Mouse (Mus musculus): ENCODE data around the gene Zfp692. TPM values are rescaled to one million over a fixed set of nuclear protein-coding genes. Genes with fewer than 3 reads are reported as not detected.

The Zfp692 gene
- polyA plus RNA-seq, 1 experiment from 2014 or later, result 27.1 TPM

DNA sequence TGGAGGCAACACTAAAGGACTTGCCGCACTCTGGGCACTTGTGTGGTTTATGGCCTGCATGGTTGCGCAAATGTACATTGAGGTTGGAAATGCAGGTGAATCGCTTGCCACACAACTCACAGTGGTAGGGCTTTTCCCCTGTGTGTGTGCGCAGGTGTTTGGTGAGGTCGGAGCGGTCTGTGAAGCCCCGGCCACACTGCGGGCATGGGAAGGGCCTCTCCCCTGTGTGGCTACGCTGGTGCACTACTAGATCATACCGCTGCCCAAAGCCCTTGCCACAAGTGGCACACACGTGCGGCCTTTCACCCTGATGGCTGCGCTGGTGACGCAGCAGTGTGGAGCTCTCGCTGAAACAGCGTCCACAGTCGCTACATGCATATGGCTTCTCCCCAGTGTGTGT lies 9.5 kb downstream of the Zfp692 start:
- DNase-seq (ENCODE audit: extremely low spot score, low spot score), result no peak
- Histone ChIP-seq H3K27me3 (ENCODE audit: poor library complexity, severe bottlenecking) (no peaks in the 10 kb centered on the region), H3K36me3 (replicated peaks) (peaks cover 76% of the 10 kb centered on the region), H3K27ac (no peak overlapping the region), H3K4me1 (no peaks in the 10 kb centered on the region), H3K9me3 (no peaks in the 10 kb centered on the region), H3K4me3 (no peak overlapping the region)
- WGBS, result 84% methylated on average over 17 of the region's 17 CpGs

DNA sequence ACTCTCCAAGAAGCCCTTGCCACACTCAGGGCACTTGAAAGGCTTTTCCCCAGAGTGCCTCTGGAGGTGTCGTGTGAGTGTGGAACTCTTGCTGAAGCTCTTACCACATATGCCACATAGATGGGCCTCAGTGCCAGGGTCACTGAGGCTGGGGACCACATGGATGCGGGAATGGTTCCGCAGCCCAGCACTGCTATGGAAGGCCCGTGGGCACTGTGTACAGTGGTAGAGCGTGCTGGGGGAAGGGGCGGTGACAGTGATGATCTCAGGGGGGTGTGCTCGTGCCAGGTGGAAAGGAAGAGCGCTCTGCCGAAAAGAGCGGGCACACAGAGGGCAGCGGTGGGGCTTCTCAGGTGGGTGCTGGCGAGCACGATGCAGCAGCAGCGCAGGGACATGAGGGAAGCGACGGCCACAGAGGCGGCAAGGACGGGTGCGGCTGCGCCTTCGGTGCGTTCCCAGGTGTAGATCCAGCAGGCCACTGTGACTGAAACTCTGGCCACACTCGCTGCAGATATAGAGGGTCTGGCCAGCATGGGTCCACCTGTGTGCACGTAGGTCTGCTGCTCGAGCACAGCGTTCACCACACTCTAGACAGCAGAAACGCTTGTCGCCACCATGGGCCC lies 10.0 kb downstream of the Zfp692 start:
- 71% methylated on average over 28 of the region's 28 CpGs for WGBS
- Histone ChIP-seq H3K4me1 (peaks cover 3% of the 10 kb centered on the region), H3K27me3 (ENCODE audit: poor library complexity, severe bottlenecking) (no peaks in the 10 kb centered on the region), H3K9me3 (no peaks in the 10 kb centered on the region), H3K4me3 (no peak overlapping the region), H3K36me3 (replicated peaks) (peaks cover 70% of the 10 kb centered on the region), H3K27ac (no peak overlapping the region)
- no peak for DNase-seq (ENCODE audit: extremely low spot score, low spot score)

GRCm38 (mm10) chr11:58322824-58323569 lies 16.1 kb downstream of the Zfp692 start:
- Histone ChIP-seq H3K36me3 (replicated peaks) (peaks cover 30% of the 10 kb centered on the region), H3K4me3 (peak overlapping the region; percentile 75), H3K27me3 (ENCODE audit: poor library complexity, severe bottlenecking) (no peaks in the 10 kb centered on the region), H3K4me1 (peaks cover 23% of the 10 kb centered on the region), H3K9me3 (no peaks in the 10 kb centered on the region; the same call in 1 of the 2 replicates), H3K27ac (peak overlapping the region; percentile 90)
- peak; percentile 96 for DNase-seq (ENCODE audit: extremely low spot score, low spot score)
- under 1% methylated on average over 63 of the region's 63 CpGs for WGBS

DNA sequence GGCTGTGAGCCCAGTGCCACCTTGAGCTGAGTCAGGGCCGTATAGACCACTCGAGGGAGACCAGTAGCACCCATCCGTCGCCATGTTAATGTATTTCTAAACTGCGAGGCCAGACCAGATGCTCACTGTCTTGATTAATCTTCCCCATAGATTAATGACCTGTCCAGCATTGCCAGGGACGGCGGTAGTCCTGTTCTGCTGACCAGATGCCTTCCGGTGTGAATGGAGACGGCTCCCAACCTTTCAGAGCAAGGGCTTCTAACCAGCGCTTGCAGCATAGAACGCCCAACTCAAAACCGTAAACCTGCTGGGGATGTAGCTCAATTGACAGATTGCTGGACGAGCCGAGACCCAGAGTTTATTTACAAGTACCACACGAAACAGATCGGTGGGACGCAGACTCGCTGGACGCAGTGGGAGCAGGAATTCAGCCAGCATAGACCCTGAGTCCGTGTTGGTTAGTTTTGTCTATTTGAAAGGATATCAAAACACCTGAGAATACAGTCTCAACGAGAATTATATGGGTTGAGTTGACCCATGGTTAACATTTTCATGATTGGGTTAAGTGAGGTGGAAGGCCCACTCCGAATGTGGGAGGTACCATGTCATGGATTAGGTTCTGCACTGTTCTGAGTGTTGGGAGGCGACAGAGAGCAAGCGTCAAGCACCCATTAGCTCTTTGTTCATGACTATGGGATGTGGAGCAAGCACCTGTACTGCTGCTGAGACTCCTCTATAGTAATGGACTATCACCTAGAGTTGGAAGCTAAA lies 16.9 kb downstream of the Zfp692 start:
- H3K27ac ChIP-seq, result peak overlapping the region; percentile 90
- 16% methylated on average over 24 of the region's 24 CpGs for WGBS
- no peak for DNase-seq (ENCODE audit: extremely low spot score, low spot score)
- no peaks in the 10 kb centered on the region for H3K27me3 ChIP-seq (ENCODE audit: poor library complexity, severe bottlenecking)
- H3K4me1 ChIP-seq, result peaks cover 26% of the 10 kb centered on the region
- peaks cover 29% of the 10 kb centered on the region for H3K36me3 ChIP-seq (replicated peaks)
- peak overlapping the region; percentile 75 for H3K4me3 ChIP-seq
- H3K9me3 ChIP-seq, result no peaks in the 10 kb centered on the region; the same call in 1 of the 2 replicates

GRCm38 (mm10) chr11:58324614-58325229 lies 17.9 kb downstream of the Zfp692 start:
- Histone ChIP-seq H3K27ac (no peak overlapping the region), H3K27me3 (ENCODE audit: poor library complexity, severe bottlenecking) (no peaks in the 10 kb centered on the region), H3K36me3 (replicated peaks) (peaks cover 23% of the 10 kb centered on the region), H3K4me3 (no peak overlapping the region), H3K4me1 (peaks cover 34% of the 10 kb centered on the region), H3K9me3 (no peaks in the 10 kb centered on the region; the same call in 1 of the 2 replicates)
- DNase-seq (ENCODE audit: extremely low spot score, low spot score), result no peak
- WGBS, result 86% methylated on average over 3 of the region's 3 CpGs

DNA sequence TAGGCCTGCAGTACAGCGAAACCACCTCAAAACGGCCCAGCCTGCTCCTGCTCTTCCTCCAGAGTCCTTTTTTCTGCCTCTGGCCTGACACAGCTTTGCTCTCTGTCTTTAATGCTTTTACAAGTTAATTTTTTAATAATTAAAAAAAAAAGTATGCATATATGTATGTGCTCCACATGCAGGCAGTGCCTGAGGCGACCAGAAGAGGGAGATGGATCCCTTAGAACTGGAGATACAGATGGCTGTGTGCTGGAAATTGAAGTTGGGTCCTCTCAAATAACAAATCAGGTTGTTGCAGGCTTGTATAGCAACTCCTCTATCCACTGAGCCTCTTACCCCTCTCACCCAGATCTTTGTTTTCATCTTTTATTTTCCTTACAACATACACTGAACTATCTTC lies 19.9 kb downstream of the Zfp692 start:
- no peak for DNase-seq (ENCODE audit: extremely low spot score, low spot score)
- WGBS, result 98% methylated on average over 3 of the region's 3 CpGs
- Histone ChIP-seq H3K4me3 (no peak overlapping the region), H3K27ac (no peak overlapping the region), H3K4me1 (peaks cover 40% of the 10 kb centered on the region), H3K9me3 (no peaks in the 10 kb centered on the region; the same call in 1 of the 2 replicates), H3K36me3 (replicated peaks) (peaks cover 23% of the 10 kb centered on the region), H3K27me3 (ENCODE audit: poor library complexity, severe bottlenecking) (no peaks in the 10 kb centered on the region)

DNA sequence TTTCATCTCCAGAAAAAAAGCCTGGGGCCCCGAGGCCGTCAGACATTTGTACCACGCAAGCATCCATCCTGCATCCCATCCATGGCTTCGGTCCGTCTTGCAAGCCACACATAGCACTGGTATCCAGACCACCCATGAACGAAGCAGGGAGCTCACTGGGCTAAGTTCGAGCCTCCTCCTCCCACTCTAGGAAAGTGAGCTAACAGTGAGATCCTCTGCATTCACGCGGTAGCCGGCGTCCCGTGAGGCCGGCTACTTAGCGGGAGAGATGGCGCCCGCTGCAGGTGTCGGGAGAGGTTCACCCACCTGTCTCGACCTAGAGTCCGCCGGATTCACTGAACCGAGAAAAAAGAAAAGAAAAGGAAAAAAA lies 23.0 kb downstream of the Zfp692 start:
- H3K9me3 ChIP-seq, result no peaks in the 10 kb centered on the region; the same call in 1 of the 2 replicates
- H3K4me3 ChIP-seq, result peak overlapping the region; percentile 85
- peak overlapping the region; percentile 93 for H3K27ac ChIP-seq
- under 1% methylated on average over 21 of the region's 21 CpGs for WGBS
- DNase-seq (ENCODE audit: extremely low spot score, low spot score), result no peak
- peaks cover 50% of the 10 kb centered on the region for H3K36me3 ChIP-seq (replicated peaks)
- H3K4me1 ChIP-seq, result peaks cover 30% of the 10 kb centered on the region
- no peaks in the 10 kb centered on the region for H3K27me3 ChIP-seq (ENCODE audit: poor library complexity, severe bottlenecking)

DNA sequence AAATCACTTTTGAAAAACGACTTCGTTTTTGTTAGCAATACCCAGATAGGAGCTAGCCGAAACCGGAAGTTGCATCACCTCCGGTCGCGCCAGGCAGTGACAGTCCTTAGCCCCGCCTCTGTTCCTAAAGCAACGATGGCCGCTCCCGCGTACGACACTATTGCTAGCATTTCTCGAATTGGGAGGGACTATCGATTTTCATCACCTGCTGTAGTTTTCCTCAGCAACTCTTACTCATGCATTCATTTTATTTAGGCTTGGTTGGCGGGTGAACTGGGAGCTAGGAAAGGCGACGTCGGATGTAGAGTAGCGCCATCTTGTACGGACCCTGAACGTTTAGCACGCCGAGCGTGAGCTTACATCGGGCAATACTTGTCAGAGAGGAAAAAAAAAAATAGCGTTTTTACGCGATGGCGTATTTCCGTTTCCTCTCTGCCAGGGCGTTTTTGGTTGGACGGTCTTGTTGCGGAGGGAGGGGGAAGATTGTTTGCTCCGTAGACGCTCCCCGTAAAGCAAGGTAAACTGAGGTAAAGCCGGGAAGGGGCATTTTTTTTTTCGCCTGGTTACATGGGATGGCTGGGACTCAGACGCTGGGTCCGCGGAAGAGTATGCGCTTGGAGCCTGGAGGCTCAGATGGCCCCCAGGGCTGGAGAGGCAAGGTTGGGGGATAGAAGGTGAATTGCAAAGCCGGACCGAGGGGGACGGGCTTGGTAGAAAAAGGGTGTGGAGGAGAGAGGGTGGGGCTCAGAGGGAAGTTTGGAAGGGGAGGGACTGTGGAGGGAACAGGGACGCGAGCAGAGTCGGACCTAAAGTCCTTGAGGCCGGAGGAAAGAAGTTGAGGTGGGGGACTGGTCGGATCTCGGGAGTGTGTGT lies 23.6 kb downstream of the Zfp692 start, which contains the start of the genes Zfp672 and Sh3bp5l:
TSS of gene Zfp672 (minus strand) at position 64 of the 873 bp plus-strand sequence.
TSS of gene Sh3bp5l (plus strand) at position 449 of the 873 bp plus-strand sequence.
- H3K36me3 ChIP-seq (replicated peaks), result peaks cover 53% of the 10 kb centered on the region
- under 1% methylated on average over 52 of the region's 52 CpGs for whole genome bisulfite sequencing

DNA sequence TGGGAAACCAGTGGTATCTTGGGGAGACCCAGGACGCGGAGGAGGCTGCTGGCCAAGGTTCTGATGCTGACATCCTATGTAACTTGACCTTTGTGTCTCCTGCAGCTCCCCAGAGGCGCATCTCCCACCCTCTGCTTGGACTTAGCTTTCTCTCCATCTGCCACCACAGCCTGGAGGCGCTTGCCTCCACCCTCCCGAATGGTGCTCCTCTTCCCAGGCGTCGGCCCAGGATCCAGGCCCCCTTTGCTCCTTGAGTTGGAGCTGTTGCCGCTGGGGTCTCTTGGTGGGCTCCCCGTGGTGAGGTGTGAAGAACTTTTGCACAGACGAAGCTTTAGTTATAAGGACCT lies 24.3 kb downstream of the Zfp692 start:
- Histone ChIP-seq H3K4me3 (peak overlapping the region; percentile 85), H3K27me3 (ENCODE audit: poor library complexity, severe bottlenecking) (no peaks in the 10 kb centered on the region), H3K4me1 (peaks cover 30% of the 10 kb centered on the region), H3K9me3 (no peaks in the 10 kb centered on the region; the same call in 1 of the 2 replicates), H3K36me3 (replicated peaks) (peaks cover 58% of the 10 kb centered on the region), H3K27ac (peak overlapping the region; percentile 93)
- WGBS, result 21% methylated on average over 10 of the region's 10 CpGs
- no peak for DNase-seq (ENCODE audit: extremely low spot score, low spot score)

More for the DNA sequence above, 23.6 kb downstream of the Zfp692 start, which contains the start of the genes Zfp672 and Sh3bp5l:
- peak; percentile 91 for DNase-seq (ENCODE audit: extremely low spot score, low spot score)
- Histone ChIP-seq H3K4me3 (peak within 1 kb of the TSS; percentile 85), H3K4me1 (peaks cover 30% of the 10 kb centered on the region), H3K9me3 (no peaks in the 10 kb centered on the region; the same call in 1 of the 2 replicates), H3K27me3 (ENCODE audit: poor library complexity, severe bottlenecking) (no peaks in the 10 kb centered on the region), H3K27ac (peak within 1 kb of the TSS; percentile 93)

DNA sequence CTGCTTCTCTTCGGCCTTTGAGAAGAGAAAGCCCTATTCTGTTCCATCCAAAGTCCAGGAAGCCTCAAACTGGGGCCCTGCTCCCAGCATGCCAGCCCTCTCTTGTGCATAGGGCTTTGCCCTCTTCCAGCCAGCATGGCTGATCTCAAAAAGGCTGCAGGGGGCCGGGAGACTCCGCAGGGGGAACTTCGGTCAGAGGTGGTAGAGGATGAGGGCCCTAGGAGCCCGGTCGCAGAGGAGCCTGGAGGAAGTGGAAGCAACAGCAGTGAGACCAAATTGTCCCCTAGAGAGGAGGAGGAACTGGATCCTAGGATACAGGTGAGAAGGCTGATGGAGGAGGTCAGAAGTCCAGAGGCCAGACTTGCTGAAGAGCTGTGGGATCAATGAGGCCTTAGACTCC lies 24.7 kb downstream of the Zfp692 start:
- Histone ChIP-seq H3K27me3 (ENCODE audit: poor library complexity, severe bottlenecking) (no peaks in the 10 kb centered on the region), H3K27ac (peak overlapping the region; percentile 93; the same call in 1 of the 2 replicates), H3K9me3 (no peaks in the 10 kb centered on the region; the same call in 1 of the 2 replicates), H3K36me3 (replicated peaks) (peaks cover 58% of the 10 kb centered on the region), H3K4me1 (peaks cover 30% of the 10 kb centered on the region), H3K4me3 (peak overlapping the region; percentile 85)
- WGBS, result 91% methylated on average over 6 of the region's 6 CpGs
- DNase-seq (ENCODE audit: extremely low spot score, low spot score), result no peak

GRCm38 (mm10) chr11:58334746-58335145 lies 27.9 kb downstream of the Zfp692 start:
- Histone ChIP-seq H3K9me3 (no peaks in the 10 kb centered on the region), H3K4me1 (peaks cover 19% of the 10 kb centered on the region), H3K4me3 (no peak overlapping the region), H3K27me3 (ENCODE audit: poor library complexity, severe bottlenecking) (no peaks in the 10 kb centered on the region), H3K36me3 (replicated peaks) (peaks cover 67% of the 10 kb centered on the region), H3K27ac (no peak overlapping the region)
- WGBS, result 92% methylated on average over 3 of the region's 3 CpGs
- no peak for DNase-seq (ENCODE audit: extremely low spot score, low spot score)
